Mouse (Mus musculus): Measurements from ENCODE around the gene Slc5a5. TPM values are rescaled to one million over a fixed set of nuclear protein-coding genes. Genes with fewer than 3 reads are reported as not detected.

The Slc5a5 gene
- polyA plus RNA-seq, 1 experiment from 2014 or later: 0.03 TPM

DNA sequence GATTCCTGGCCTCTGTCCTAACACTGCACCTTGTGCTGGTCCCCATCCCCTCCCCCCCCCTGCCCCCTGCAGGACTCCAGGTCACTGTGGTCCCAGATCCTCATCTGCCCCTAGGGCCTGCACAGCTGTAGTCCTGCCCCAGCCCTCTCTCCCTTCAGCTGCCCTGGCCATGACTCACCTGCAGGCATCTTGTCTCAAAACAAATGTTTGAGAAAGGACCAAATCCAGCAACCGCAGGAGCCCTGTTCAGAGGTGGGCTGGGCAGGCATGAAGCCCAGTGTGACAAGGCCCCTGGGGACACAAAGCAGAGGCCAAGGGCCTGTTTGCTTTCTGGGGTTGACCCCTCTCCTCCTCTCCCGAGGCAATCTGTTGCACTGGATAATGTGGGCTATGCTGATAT is 14.4 kb downstream of the Slc5a5 start:
- Histone ChIP-seq H3K27ac (no peak overlapping the region), H3K4me1 (replicated peaks) (peaks cover 16% of the 10 kb centered on the region), H3K9me3 (replicated peaks) (no peaks in the 10 kb centered on the region), H3K27me3 (peaks cover 20% of the 10 kb centered on the region), H3K36me3 (no peaks in the 10 kb centered on the region), H3K9ac (no peak overlapping the region), H3K4me3 (replicated peaks) (no peak overlapping the region), H3K4me2 (no peak overlapping the region)
- DNase-seq (no peak), ATAC-seq (ENCODE audit: low read depth) (no peak)
- WGBS (ENCODE audit: insufficient replicate concordance): 40% methylated on average over 2 of the region's 2 CpGs

GRCm38 (mm10) chr8:70876382-70876781 is 16.2 kb downstream of the Slc5a5 start:
- Histone ChIP-seq H3K4me1 (replicated peaks) (peaks cover 30% of the 10 kb centered on the region), H3K9ac (0 out of 2 replicates have a peak overlapping the region, but pooled peaks have one; percentile 22), H3K4me3 (replicated peaks) (no peak overlapping the region), H3K4me2 (no peak overlapping the region), H3K36me3 (no peaks in the 10 kb centered on the region), H3K9me3 (replicated peaks) (no peaks in the 10 kb centered on the region), H3K27me3 (peaks cover 20% of the 10 kb centered on the region), H3K27ac (no peak overlapping the region)
- DNase-seq: no peak
- ATAC-seq (ENCODE audit: low read depth): no peak
- WGBS (ENCODE audit: insufficient replicate concordance): 28% methylated on average over 4 of the region's 4 CpGs

- ATAC-seq (ENCODE audit: low read depth) (no peak), DNase-seq (no peak)
- no peak overlapping the region for H3K4me3 ChIP-seq (replicated peaks)
- no peak overlapping the region for H3K4me2 ChIP-seq
- H3K27me3 ChIP-seq: peaks cover 4% of the 10 kb centered on the region
- H3K9ac ChIP-seq: no peak overlapping the region
- no peak overlapping the region for H3K27ac ChIP-seq
- no peaks in the 10 kb centered on the region for H3K36me3 ChIP-seq
- no peaks in the 10 kb centered on the region for H3K9me3 ChIP-seq (replicated peaks)
- 85% methylated on average over 13 of the region's 13 CpGs for WGBS (ENCODE audit: insufficient replicate concordance)
- H3K4me1 ChIP-seq (replicated peaks): peaks cover 41% of the 10 kb centered on the region
These were observed 18.1 kb downstream of the Slc5a5 start for GRCm38 (mm10) chr8:70874441-70874840.

GRCm38 (mm10) chr8:70873364-70873985 is 19.1 kb downstream of the Slc5a5 start, which contains the start of gene Ccdc124:
Ccdc124 (minus strand) TSS chr8:70873935.
- WGBS (ENCODE audit: insufficient replicate concordance): 1% methylated on average over 46 of the region's 46 CpGs
- H3K9ac ChIP-seq: peak within 1 kb of the TSS; percentile 84
- peak within 1 kb of the TSS; percentile 92 for H3K4me2 ChIP-seq
- DNase-seq (peak; percentile 93), ATAC-seq (ENCODE audit: low read depth) (peak; percentile 85)
- H3K9me3 ChIP-seq (replicated peaks): no peaks in the 10 kb centered on the region
- H3K27ac ChIP-seq: peak within 1 kb of the TSS; percentile 84
- H3K4me1 ChIP-seq (replicated peaks): peaks cover 51% of the 10 kb centered on the region
- H3K27me3 ChIP-seq: no peaks in the 10 kb centered on the region
- H3K4me3 ChIP-seq (replicated peaks): peak within 1 kb of the TSS; percentile 88
- 0 out of 2 replicates have a peak, but pooled peaks cover 5% of the 10 kb centered on the region for H3K36me3 ChIP-seq

- Histone ChIP-seq H3K9me3 (replicated peaks) (no peaks in the 10 kb centered on the region), H3K36me3 (peaks cover 11% of the 10 kb centered on the region), H3K9ac (peak overlapping the region; percentile 84), H3K4me1 (replicated peaks) (peaks cover 56% of the 10 kb centered on the region), H3K4me3 (replicated peaks) (peak overlapping the region; percentile 88), H3K27me3 (no peaks in the 10 kb centered on the region), H3K27ac (peak overlapping the region; percentile 84), H3K4me2 (peak overlapping the region; percentile 92)
- DNase-seq (no peak), ATAC-seq (ENCODE audit: low read depth) (no peak)
- WGBS (ENCODE audit: insufficient replicate concordance): 3% methylated on average over 31 of the region's 31 CpGs
These were observed 19.8 kb downstream of the Slc5a5 start for GRCm38 (mm10) chr8:70872643-70873363.

- Histone ChIP-seq H3K36me3 (peaks cover 15% of the 10 kb centered on the region), H3K4me1 (replicated peaks) (peaks cover 61% of the 10 kb centered on the region), H3K4me3 (replicated peaks) (0 out of 2 replicates have a peak overlapping the region, but pooled peaks have one; percentile 28), H3K9ac (peak overlapping the region; percentile 59), H3K27me3 (no peaks in the 10 kb centered on the region), H3K27ac (peak overlapping the region; percentile 53), H3K4me2 (peak overlapping the region; percentile 39; the same call in 1 of the 2 replicates), H3K9me3 (replicated peaks) (no peaks in the 10 kb centered on the region)
- WGBS (ENCODE audit: insufficient replicate concordance): 74% methylated on average over 5 of the region's 5 CpGs
- no peak for ATAC-seq (ENCODE audit: low read depth)
- DNase-seq: no peak
These were observed 21.3 kb downstream of the Slc5a5 start for GRCm38 (mm10) chr8:70871195-70871807.

DNA sequence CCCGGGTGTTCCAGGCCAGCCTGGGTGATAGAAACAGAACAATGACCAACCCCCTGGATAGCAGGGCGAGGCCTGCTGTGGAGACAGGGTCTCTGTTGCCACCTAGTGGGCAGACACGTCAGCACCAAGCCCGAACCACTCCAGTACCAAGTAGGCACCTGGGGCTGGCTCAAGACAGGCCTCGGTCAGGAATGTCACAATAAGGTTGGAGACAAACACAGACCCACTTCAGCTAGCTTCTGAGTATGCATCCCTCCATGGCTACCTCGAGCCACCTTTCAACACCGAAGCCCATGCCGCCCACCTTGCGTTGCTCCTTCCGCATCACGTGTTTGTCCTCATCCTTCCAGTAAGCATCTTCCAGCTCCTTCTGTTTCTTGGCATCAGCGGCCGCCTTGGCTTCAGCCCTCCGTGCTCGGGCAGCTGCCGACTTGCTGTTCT is 22.9 kb downstream of the Slc5a5 start:
- Histone ChIP-seq H3K4me3 (replicated peaks) (no peak overlapping the region), H3K36me3 (peaks cover 15% of the 10 kb centered on the region), H3K27me3 (peaks cover 9% of the 10 kb centered on the region), H3K27ac (peak overlapping the region; percentile 47; the same call in 1 of the 2 replicates), H3K4me1 (replicated peaks) (peaks cover 69% of the 10 kb centered on the region), H3K4me2 (peak overlapping the region; percentile 67), H3K9me3 (replicated peaks) (no peaks in the 10 kb centered on the region), H3K9ac (0 out of 2 replicates have a peak overlapping the region, but pooled peaks have one; percentile 37)
- peak; percentile 8; the same call in 1 of the 2 replicates for ATAC-seq (ENCODE audit: low read depth)
- peak; percentile 67 for DNase-seq
- 49% methylated on average over 16 of the region's 16 CpGs for WGBS (ENCODE audit: insufficient replicate concordance)

DNA sequence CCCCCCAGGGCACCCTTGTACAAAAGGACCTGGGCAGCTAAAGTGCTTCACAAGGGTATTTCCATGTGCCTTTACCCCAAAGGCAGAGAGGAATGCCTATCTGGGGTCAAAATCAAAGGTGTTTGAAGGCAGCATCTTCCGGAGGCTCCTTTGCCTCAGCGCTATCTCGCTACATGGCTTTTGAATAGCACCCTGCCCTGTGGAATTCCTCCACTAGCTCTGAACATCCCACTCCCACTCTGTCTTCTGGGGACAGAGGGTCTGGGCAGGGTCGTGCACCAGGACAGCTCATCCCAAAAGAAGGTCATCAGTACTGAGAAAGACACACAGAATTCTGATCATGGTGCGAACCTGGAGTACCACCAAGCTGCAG is 23.4 kb downstream of the Slc5a5 start:
- H3K4me3 ChIP-seq (replicated peaks): peak overlapping the region; percentile 38
- ATAC-seq (ENCODE audit: low read depth): no peak
- no peaks in the 10 kb centered on the region for H3K9me3 ChIP-seq (replicated peaks)
- peak overlapping the region; percentile 47 for H3K27ac ChIP-seq
- peaks cover 15% of the 10 kb centered on the region for H3K36me3 ChIP-seq
- WGBS (ENCODE audit: insufficient replicate concordance): 56% methylated on average over 5 of the region's 5 CpGs
- peak overlapping the region; percentile 67 for H3K4me2 ChIP-seq
- no peak for DNase-seq
- H3K4me1 ChIP-seq (replicated peaks): peaks cover 73% of the 10 kb centered on the region
- peaks cover 14% of the 10 kb centered on the region for H3K27me3 ChIP-seq
- peak overlapping the region; percentile 37 for H3K9ac ChIP-seq

- H3K36me3 ChIP-seq: peaks cover 15% of the 10 kb centered on the region
- H3K4me1 ChIP-seq (replicated peaks): peaks cover 74% of the 10 kb centered on the region
- peak overlapping the region; percentile 37 for H3K9ac ChIP-seq
- H3K9me3 ChIP-seq (replicated peaks): no peaks in the 10 kb centered on the region
- ATAC-seq (ENCODE audit: low read depth) (peak; percentile 22; the same call in 1 of the 2 replicates), DNase-seq (peak; percentile 63)
- H3K4me3 ChIP-seq (replicated peaks): peak overlapping the region; percentile 38
- WGBS (ENCODE audit: insufficient replicate concordance): 41% methylated on average over 40 of the region's 40 CpGs
- peaks cover 19% of the 10 kb centered on the region for H3K27me3 ChIP-seq
- peak overlapping the region; percentile 47; the same call in 1 of the 2 replicates for H3K27ac ChIP-seq
- peak overlapping the region; percentile 67 for H3K4me2 ChIP-seq
These were observed 23.9 kb downstream of the Slc5a5 start for GRCm38 (mm10) chr8:70868559-70869198.

GRCm38 (mm10) chr8:70866566-70866965 is 26.0 kb downstream of the Slc5a5 start:
- Histone ChIP-seq H3K27me3 (peaks cover 40% of the 10 kb centered on the region), H3K4me2 (peak overlapping the region; percentile 88), H3K27ac (peak overlapping the region; percentile 91), H3K36me3 (peaks cover 15% of the 10 kb centered on the region), H3K4me1 (replicated peaks) (peaks cover 73% of the 10 kb centered on the region), H3K9me3 (replicated peaks) (no peaks in the 10 kb centered on the region), H3K9ac (0 out of 2 replicates have a peak overlapping the region, but pooled peaks have one; percentile 68), H3K4me3 (replicated peaks) (peak overlapping the region; percentile 74)
- 86% methylated on average over 7 of the region's 7 CpGs for WGBS (ENCODE audit: insufficient replicate concordance)
- no peak for DNase-seq
- ATAC-seq (ENCODE audit: low read depth): no peak

All from liver, embryonic 13.5 days (tissue).